Mouse (Mus musculus): ENCODE results near the gene Ankrd17.

DNA sequence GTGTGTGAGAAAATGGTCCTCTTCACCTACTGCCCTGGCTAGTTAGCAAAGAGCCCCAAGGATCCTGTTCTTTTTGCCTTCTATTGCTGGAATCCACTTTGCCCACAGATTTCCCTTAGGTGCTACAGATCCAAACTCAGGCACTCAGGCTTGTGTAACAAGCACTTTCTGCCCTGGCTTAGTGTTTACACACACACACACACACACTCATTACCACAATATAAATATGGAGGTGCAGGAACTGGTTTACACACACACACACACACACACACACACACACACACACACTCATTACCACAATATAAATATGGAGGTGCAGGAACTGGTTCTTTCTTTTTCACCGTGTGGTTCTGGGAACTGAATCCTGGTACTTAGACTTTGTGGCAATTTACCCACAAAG is 35.3 kb downstream of the Ankrd17 start:
- TF ChIP-seq CTCF (IDR thresholded peaks at IDR 0.05; ENCODE audit: control insufficient read depth, insufficient read depth, low read length), result no peak
- no peak for TF ChIP-seq POLR2A (IDR thresholded peaks at IDR 0.05; ENCODE audit: borderline replicate concordance, control insufficient read depth, low read depth, low read length)

Measured in bone marrow, adult 2 months (tissue).